Mouse (Mus musculus) cerebellum, postnatal 4 days (tissue): ENCODE measurements at regions not wholly inside any gene's neighbourhood (a gene's known extent, or its start where the extent isn't known, plus 50 kb on each side); places are given as distances from the start of the nearest gene placed in this dataset.

Experiments used
- DNase-seq, 2 experiments: peaks; one replicate each; pipeline ENCODE4 v3.0.0; 2022; ENCODE audit warnings: low spot score in 2 of 2, mixed read lengths in 1 of 2

- no peak for DNase-seq
Measured at GRCm38 (mm10) chr12:51018185-51018584, 329.7 kb upstream of the G2e3 start.

GRCm38 (mm10) chr12:51016081-51016480, 331.8 kb upstream of the G2e3 start:
- no peak for DNase-seq

- no peak for DNase-seq
Measured at GRCm38 (mm10) chr12:51009644-51010043, 338.2 kb upstream of the G2e3 start.

- peak in 1 of 2 experiments; percentile 19 for DNase-seq
Measured at GRCm38 (mm10) chr12:51001722-51002592, 345.9 kb upstream of the G2e3 start.

GRCm38 (mm10) chr12:51001096-51001495, 346.8 kb upstream of the G2e3 start:
- no peak for DNase-seq

GRCm38 (mm10) chr12:51000281-51001075, 347.4 kb upstream of the G2e3 start:
- DNase-seq, result peak in 1 of 2 experiments; percentile 31

- peak; percentile 90 to 97 for DNase-seq
Measured at GRCm38 (mm10) chr12:50999295-51000237, 348.3 kb upstream of the G2e3 start.

- DNase-seq, result no peak
Measured at GRCm38 (mm10) chr12:50995664-50996063, 346.8 kb upstream of the Prkd1 start.

GRCm38 (mm10) chr12:50989561-50990325, 340.8 kb upstream of the Prkd1 start:
- no peak for DNase-seq

- DNase-seq, result no peak
Measured at GRCm38 (mm10) chr12:50981318-50981717, 332.4 kb upstream of the Prkd1 start.

GRCm38 (mm10) chr12:50980800-50981199, 331.9 kb upstream of the Prkd1 start:
- no peak for DNase-seq

GRCm38 (mm10) chr12:50970759-50971122, 321.8 kb upstream of the Prkd1 start:
- no peak for DNase-seq

GRCm38 (mm10) chr12:50969887-50970758, 321.2 kb upstream of the Prkd1 start:
- no peak for DNase-seq

GRCm38 (mm10) chr12:50969402-50969801, 320.5 kb upstream of the Prkd1 start:
- no peak for DNase-seq

- DNase-seq, result no peak
Measured at GRCm38 (mm10) chr12:50967168-50967810, 318.4 kb upstream of the Prkd1 start.

GRCm38 (mm10) chr12:50953971-50954370, 305.1 kb upstream of the Prkd1 start:
- no peak for DNase-seq

GRCm38 (mm10) chr12:50947035-50947434, 298.1 kb upstream of the Prkd1 start:
- DNase-seq, result no peak

GRCm38 (mm10) chr12:50943741-50944521, 295.0 kb upstream of the Prkd1 start:
- DNase-seq, result peak; percentile 47 to 77

GRCm38 (mm10) chr12:50943340-50943739, 294.4 kb upstream of the Prkd1 start:
- DNase-seq, result no peak
